Mouse (Mus musculus) heart, embryonic 14.5 days (tissue): ENCODE results near the gene Srarp. TPM values are rescaled to one million over a fixed set of nuclear protein-coding genes. Genes with fewer than 3 reads are reported as not detected.

ENCODE experiments used
- ATAC-seq: fragments of 200-750 bp; cut with Nextera tagmentation; 2 replicates; pipeline ENCODE4 v1.8.0; 2017; ENCODE audit warnings: low read depth, moderate TSS enrichment; ENCODE audit not compliant: insufficient number of reproducible peaks, insufficient read depth, low FRiP score
- H3K27ac ChIP-seq, 2 experiments: fragments of 200-500 bp in 1 of 2; fragments of 300-500 bp in 1 of 2; sonication (generic) in 1 of 2; replicated peaks in 1 of 2; 2 replicates each; pipeline ENCODE4 v1.5.1; 2012 to 2014; ENCODE audit warnings: low read depth in 2 of 2, low read length in 2 of 2, control low read depth in 1 of 2, mild to moderate bottlenecking in 1 of 2, mixed read lengths in 1 of 2; ENCODE audit not compliant: control insufficient read depth in 1 of 2, insufficient read depth in 1 of 2
- H3K27me3 ChIP-seq: fragments of 300-500 bp; sonication (generic); 2 replicates; pipeline ENCODE4 v1.6.1; 2014; ENCODE audit warnings: mild to moderate bottlenecking, low read length, control low read depth; ENCODE audit not compliant: control insufficient read depth, insufficient read depth
- H3K36me3 ChIP-seq: fragments of 300-500 bp; sonication (generic); 2 replicates; pipeline ENCODE4 v1.6.1; 2014; ENCODE audit warnings: mild to moderate bottlenecking, control low read depth, low read length, mixed read lengths; ENCODE audit not compliant: control insufficient read depth, insufficient read depth
- H3K4me1 ChIP-seq, 2 experiments: fragments of 200-500 bp in 1 of 2; fragments of 300-500 bp in 1 of 2; sonication (generic) in 1 of 2; 2 replicates each; pipeline ENCODE4 v1.6.1; 2012 to 2014; ENCODE audit warnings: low read length in 2 of 2, control low read depth in 1 of 2, mixed read lengths in 1 of 2; ENCODE audit not compliant: control insufficient read depth in 2 of 2, insufficient read depth in 2 of 2
- H3K4me2 ChIP-seq: fragments of 300-500 bp; sonication (generic); 2 replicates; pipeline ENCODE4 v1.6.1; 2014; ENCODE audit warnings: mild to moderate bottlenecking, low read length
- H3K4me3 ChIP-seq, 2 experiments: fragments of 200-500 bp in 1 of 2; fragments of 300-500 bp in 1 of 2; sonication (generic) in 1 of 2; 2 replicates each; pipeline ENCODE4 v1.5.1; 2012 to 2014; ENCODE audit warnings: low read length in 2 of 2, mild to moderate bottlenecking in 2 of 2, control low read depth in 1 of 2, low read depth in 1 of 2, moderate library complexity in 1 of 2; ENCODE audit not compliant: control insufficient read depth in 1 of 2, insufficient read depth in 1 of 2
- H3K9ac ChIP-seq: fragments of 300-500 bp; sonication (generic); 2 replicates; pipeline ENCODE4 v1.6.1; 2014; ENCODE audit warnings: mild to moderate bottlenecking, low read length
- H3K9me3 ChIP-seq: fragments of 300-500 bp; sonication (generic); 2 replicates; pipeline ENCODE4 v1.6.1; 2016; ENCODE audit warnings: low read length, control low read depth; ENCODE audit not compliant: control insufficient read depth
- WGBS: fragments of 180-500 bp; shearing (Covaris S2); extraction: QIAGEN DNeasy Blood & Tissue Kit; methylation state at CpG from one replicate; pipeline ENCODE4 v1.1.7; 2014; 5-methylcytosine and 5-hydroxymethylcytosine counted together
- polyA plus RNA-seq: library from polyadenylated mRNA; unstranded; fragments of >200 nt; fragmentation: Nextera tagmentation; extraction: Ambion mirVana; gene quantifications from 2 replicates; pipeline ENCODE4 v1.2.1, GENCODE M21; 2014

Gene Srarp
- polyA plus RNA-seq, 1 experiment from 2014 or later = not detected

DNA sequence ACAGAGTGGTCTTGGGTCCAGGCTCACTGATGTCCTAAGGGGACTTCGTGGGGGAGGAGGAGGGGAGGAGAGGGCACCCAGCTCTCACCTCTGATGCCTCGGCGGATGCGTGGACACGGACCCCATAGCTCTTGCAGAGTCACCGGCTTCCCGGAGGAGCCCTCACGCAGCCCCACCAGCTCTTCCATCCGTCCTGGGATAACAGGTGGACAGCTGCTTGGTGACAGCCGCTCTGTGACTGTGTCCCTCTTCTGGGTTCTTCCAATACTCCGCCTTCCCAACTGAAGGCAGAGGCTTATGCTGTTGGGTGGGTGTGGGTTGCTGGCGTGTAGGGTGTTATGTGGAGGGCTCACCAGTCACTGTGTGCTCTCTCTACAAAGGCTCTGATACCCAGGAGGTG, 38.0 kb downstream of the Srarp start:
- no peaks in the 10 kb centered on the region for H3K9me3 ChIP-seq
- no peak overlapping the region for H3K4me2 ChIP-seq
- no peaks in the 10 kb centered on the region for H3K36me3 ChIP-seq
- peaks cover 0 to 3% of the 10 kb centered on the region in 2 experiments; a peak in 1 of 4 replicates for H3K4me1 ChIP-seq
- no peak overlapping the region; the same call in 1 of the 2 replicates for H3K9ac ChIP-seq
- H3K4me3 ChIP-seq = no peak overlapping the region
- ATAC-seq = no peak
- H3K27ac ChIP-seq = no peak overlapping the region
- 66% methylated on average over 11 of the region's 12 CpGs for WGBS
- H3K27me3 ChIP-seq = no peaks in the 10 kb centered on the region; the same call in 1 of the 2 replicates

DNA sequence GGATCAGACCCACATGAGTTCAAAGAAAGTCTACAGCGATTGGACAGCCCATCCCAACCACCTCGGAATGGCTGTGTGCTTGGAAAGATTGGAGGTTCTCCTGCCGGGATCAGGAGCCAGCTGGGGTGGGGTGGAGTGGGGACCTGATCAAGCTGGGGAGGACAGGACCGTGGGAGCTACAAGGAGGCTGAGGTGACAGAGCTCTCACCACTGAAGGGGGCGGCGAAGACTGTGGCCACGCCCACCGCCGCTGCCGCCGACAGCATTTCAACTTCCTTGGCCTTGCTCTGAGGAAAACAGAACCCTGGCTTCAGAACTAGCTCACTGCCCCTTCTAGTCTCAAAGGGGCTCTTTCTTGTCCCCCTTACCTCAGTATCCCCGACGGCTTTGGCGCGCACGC, 41.2 kb downstream of the Srarp start:
- Histone ChIP-seq H3K9ac (no peak overlapping the region), H3K9me3 (no peaks in the 10 kb centered on the region), H3K36me3 (no peaks in the 10 kb centered on the region), H3K4me1 (peaks cover 0 to 3% of the 10 kb centered on the region in 2 experiments; a peak in 1 of 4 replicates), H3K27me3 (no peaks in the 10 kb centered on the region; the same call in 1 of the 2 replicates), H3K4me2 (peak overlapping the region; percentile 49), H3K4me3 (peak overlapping the region; percentile 6 to 9; a peak in 1 of 4 replicates), H3K27ac (no peak overlapping the region)
- WGBS = 12% methylated on average over 16 of the region's 16 CpGs
- no peak for ATAC-seq

DNA sequence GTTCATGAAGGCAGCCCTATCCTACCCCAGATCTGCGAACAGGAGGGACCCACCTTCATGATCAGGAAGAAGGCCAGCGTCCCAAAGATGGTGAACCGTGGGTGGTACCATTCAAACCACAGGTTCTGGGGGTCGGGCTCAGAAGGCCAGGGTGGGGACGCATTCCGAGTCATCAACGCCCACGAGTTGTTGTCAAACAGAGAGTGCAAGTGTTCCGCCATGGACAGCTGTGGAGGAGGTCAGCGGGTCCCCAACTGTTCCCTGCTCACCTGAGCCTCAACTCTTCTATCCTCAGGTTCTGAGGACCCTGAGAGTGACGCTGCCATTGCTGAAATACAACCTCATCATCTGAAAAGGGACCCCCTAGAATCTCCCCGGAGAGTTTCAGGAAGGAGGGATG, 44.6 kb downstream of the Srarp start:
- H3K27me3 ChIP-seq = no peaks in the 10 kb centered on the region; the same call in 1 of the 2 replicates
- H3K9ac ChIP-seq = no peak overlapping the region
- no peak overlapping the region for H3K4me2 ChIP-seq
- no peak for ATAC-seq
- peaks cover 0 to 3% of the 10 kb centered on the region in 2 experiments; a peak in 1 of 4 replicates for H3K4me1 ChIP-seq
- H3K36me3 ChIP-seq = no peaks in the 10 kb centered on the region
- no peak overlapping the region for H3K27ac ChIP-seq
- H3K4me3 ChIP-seq = no peak overlapping the region
- 75% methylated on average over 12 of the region's 12 CpGs for WGBS
- no peaks in the 10 kb centered on the region for H3K9me3 ChIP-seq

DNA sequence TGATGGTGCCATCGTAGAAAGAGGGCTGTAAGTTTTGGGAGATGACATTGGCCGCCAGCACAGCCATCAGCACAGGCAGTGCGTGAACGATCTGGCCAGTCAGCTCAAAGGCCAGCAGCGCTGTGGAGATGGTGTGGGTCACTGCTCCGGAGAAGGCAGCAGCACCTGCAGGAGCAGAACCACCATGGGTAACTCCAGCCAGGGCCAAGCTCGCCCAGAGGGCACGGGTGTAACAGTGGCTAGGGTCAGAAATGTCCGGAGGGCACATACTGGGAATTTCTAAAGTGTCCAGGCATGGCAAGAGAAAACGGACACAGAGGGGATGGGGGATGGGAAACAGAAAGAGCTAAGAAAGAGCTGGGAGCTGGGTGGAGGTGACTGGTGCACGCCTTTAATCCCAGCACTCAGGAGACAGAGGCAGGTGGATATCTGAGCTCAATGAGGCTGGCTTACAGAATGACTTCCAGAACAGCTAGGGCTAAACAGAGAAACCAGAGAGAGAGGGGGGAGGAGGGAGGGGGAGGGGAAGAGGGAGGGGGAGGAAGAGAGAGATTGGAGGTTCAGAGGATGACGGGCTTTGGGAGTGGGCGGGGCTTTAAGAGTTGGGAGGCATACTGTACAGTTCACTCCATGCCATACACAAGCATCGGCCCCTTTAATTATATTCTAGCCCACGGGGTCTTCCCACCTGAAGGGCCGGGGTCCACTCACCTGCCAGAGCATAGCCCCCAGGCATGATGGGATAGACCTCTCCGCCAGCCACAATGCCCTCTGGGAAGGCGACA, 46.3 kb downstream of the Srarp start:
- no peak overlapping the region for H3K27ac ChIP-seq
- no peak for ATAC-seq
- H3K9ac ChIP-seq = no peak overlapping the region
- H3K4me3 ChIP-seq = no peak overlapping the region
- H3K9me3 ChIP-seq = no peaks in the 10 kb centered on the region
- peaks cover 3% of the 10 kb centered on the region for H3K27me3 ChIP-seq
- H3K36me3 ChIP-seq = no peaks in the 10 kb centered on the region
- no peak overlapping the region for H3K4me2 ChIP-seq
- H3K4me1 ChIP-seq = no peaks in the 10 kb centered on the region; a peak in 1 of 4 replicates
- 62% methylated on average over 18 of the region's 18 CpGs for WGBS

DNA sequence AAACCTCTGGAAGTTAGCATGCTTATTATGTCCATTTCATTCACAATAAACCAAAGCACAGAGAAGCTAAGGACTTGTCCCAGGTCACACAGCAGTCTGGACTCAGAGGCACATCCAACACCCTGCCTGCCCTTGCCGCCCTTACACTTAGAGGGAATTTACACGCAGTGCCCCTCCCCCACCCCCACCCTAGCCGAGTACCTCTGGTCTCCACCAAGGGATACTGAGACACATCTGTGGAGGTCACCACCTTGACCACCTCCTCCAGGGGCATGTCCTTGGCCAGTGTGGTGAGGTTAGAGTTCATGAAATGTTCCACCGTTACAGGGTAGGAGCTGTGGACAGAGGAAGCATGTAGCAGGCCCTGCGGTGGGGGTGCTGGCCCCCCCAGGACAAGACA, 48.0 kb downstream of the Srarp start:
- no peaks in the 10 kb centered on the region for H3K36me3 ChIP-seq
- H3K9ac ChIP-seq = no peak overlapping the region
- H3K4me2 ChIP-seq = no peak overlapping the region
- no peak for ATAC-seq
- H3K9me3 ChIP-seq = no peaks in the 10 kb centered on the region
- no peak overlapping the region for H3K27ac ChIP-seq
- WGBS = 68% methylated on average over 5 of the region's 5 CpGs
- H3K4me3 ChIP-seq = no peak overlapping the region
- peaks cover 19% of the 10 kb centered on the region for H3K27me3 ChIP-seq
- peaks cover 2 to 5% of the 10 kb centered on the region in 2 experiments; a peak in 2 of 4 replicates for H3K4me1 ChIP-seq

DNA sequence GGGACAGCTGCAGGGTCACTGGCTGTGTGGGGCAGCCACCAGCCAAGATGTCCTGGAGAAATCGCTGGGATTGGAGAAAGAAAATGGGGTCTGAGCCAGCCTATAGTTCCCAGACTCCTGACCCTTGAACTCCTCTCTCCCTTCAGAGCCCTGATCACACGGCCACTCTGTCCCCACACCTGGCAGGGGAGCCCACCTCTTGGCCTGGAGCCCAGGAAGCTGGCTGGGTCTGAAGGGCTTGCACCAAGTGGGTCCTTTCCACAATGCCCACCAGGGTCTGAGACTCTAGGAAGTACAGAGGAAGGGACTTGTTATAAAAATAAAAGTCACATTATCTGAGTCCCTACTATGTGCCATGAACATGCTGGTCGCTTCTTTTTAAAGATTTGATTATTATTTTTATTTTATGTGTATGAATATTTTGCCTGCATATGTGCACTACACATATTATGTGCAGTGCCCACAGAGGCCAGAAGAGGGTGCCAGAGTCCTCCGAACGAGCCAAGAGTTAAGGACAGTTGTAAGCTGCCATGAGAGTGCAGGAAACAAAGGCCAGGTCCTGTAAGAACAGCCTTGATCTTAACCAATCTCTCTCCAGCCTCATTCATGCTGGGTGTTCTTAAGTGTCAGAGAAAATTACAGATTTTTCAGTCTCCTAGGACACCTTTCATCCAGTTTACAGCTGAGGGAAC, 48.7 kb downstream of the Srarp start:
- Histone ChIP-seq H3K4me3 (no peak overlapping the region), H3K27ac (no peak overlapping the region), H3K36me3 (no peaks in the 10 kb centered on the region), H3K27me3 (peaks cover 25% of the 10 kb centered on the region), H3K4me2 (no peak overlapping the region), H3K9ac (no peak overlapping the region), H3K4me1 (peaks cover 2 to 12% of the 10 kb centered on the region in 2 experiments; a peak in 3 of 4 replicates), H3K9me3 (no peaks in the 10 kb centered on the region)
- WGBS = 13% methylated on average over 5 of the region's 5 CpGs
- no peak for ATAC-seq

DNA sequence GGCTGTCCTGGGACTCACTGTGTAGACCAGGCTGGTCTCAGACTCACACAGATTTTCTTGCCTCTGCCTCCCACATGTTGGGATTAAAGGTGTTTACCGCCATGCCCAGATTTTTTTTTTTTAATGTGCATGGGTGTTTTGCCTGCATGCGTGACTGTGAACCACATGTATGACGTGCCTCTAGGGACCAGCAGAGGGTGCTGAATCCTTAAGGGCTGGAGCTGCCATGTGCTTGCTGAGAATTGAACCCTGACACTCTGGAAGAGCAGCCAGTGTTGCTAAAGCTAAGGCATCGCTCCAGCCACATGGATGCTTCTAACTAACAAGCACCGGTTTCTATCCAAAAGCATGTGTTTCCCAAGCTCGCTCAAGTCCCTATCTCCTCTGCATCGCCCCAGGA, 49.8 kb downstream of the Srarp start:
- Histone ChIP-seq H3K27ac (no peak overlapping the region), H3K4me1 (peaks cover 2 to 14% of the 10 kb centered on the region in 2 experiments; a peak in 3 of 4 replicates), H3K27me3 (peaks cover 36% of the 10 kb centered on the region), H3K4me3 (no peak overlapping the region), H3K9me3 (no peaks in the 10 kb centered on the region), H3K4me2 (no peak overlapping the region), H3K36me3 (no peaks in the 10 kb centered on the region), H3K9ac (no peak overlapping the region)
- ATAC-seq = no peak
- 64% methylated on average over 7 of the region's 7 CpGs for WGBS
